10 mouse cellular contexts compared by ENCODE assay signal in genomic region chr5:134421061-134421460, GRCm38 (mm10). TPM values are rescaled to one million over a fixed set of nuclear protein-coding genes. Genes with fewer than 3 reads are reported as not detected.
DNase-seq lines count a peak whose midpoint lies in the region; ATAC-seq lines count a peak whose summit lies in the region.
"Had no signal": no experiment of that assay in that cellular context is flagged by ENCODE, and none has a peak within 500 bp of the region (broad histone marks: within the 10 kb centered on the region; RNA-seq: fewer than 3 reads in every experiment).

No protein-coding gene starts in this region.

- 60% methylated on average over 9 of the region's 9 CpGs for WGBS in hindbrain, embryonic 16.5 days
- 68% methylated on average over 9 of the region's 9 CpGs for WGBS in hindbrain, embryonic 11.5 days
- 72% methylated on average over 9 of the region's 9 CpGs for WGBS in limb, embryonic 10.5 days

- DNase-seq in hindbrain, embryonic 11.5 days (ENCODE audit: low spot score): no peak
- DNase-seq in brain, adult 2 months (ENCODE audit: low read depth, low spot score): peak; percentile 78
- peak; percentile 60 to 69 for DNase-seq in gastrocnemius, postnatal 36 days
- DNase-seq in limb, embryonic 10.5 days (ENCODE audit: low spot score): no peak
- no peak for DNase-seq in layer of hippocampus, adult 18-20 months (ENCODE audit: low spot score in 2 of 2)
- DNase-seq in layer of hippocampus, postnatal 36 days: no peak
- DNase-seq in spleen, adult 12 weeks (ENCODE audit: low spot score): no peak

- peaks cover 3% of the 10 kb centered on the region; the same call in 1 of the 2 replicates for H3K4me1 ChIP-seq in hindbrain, embryonic 16.5 days (ENCODE audit: control insufficient read depth, insufficient read depth, low read depth, low read length)
- H3K4me1 ChIP-seq in hindbrain, embryonic 11.5 days (replicated peaks; ENCODE audit: control insufficient read depth, insufficient read depth, low read length): no peaks in the 10 kb centered on the region
- peaks cover 13% of the 10 kb centered on the region for H3K4me1 ChIP-seq in limb, embryonic 10.5 days

- H3K4me3 ChIP-seq in hindbrain, embryonic 16.5 days (ENCODE audit: low read length): no peak overlapping the region
- no peak overlapping the region for H3K4me3 ChIP-seq in hindbrain, embryonic 11.5 days (ENCODE audit: low read depth, low read length)
- no peak overlapping the region for H3K4me3 ChIP-seq in limb, embryonic 10.5 days
- H3K4me3 ChIP-seq: embryonic facial prominence, embryonic 15.5 days; lung, embryonic 15.5 days had no signal

- peak overlapping the region; percentile 25; the same call in 1 of the 2 replicates for H3K27ac ChIP-seq in hindbrain, embryonic 16.5 days (ENCODE audit: low read depth, low read length)
- H3K27ac ChIP-seq in hindbrain, embryonic 11.5 days (ENCODE audit: low read depth, low read length): no peak overlapping the region
- peak overlapping the region; percentile 51; the same call in 1 of the 2 replicates for H3K27ac ChIP-seq in limb, embryonic 10.5 days
- H3K27ac ChIP-seq: embryonic facial prominence, embryonic 15.5 days; lung, embryonic 15.5 days had no signal

- ATAC-seq in hindbrain, embryonic 16.5 days: peak; percentile 41
- ATAC-seq in hindbrain, embryonic 11.5 days (ENCODE audit: low FRiP score): no peak

- no peaks in the 10 kb centered on the region for H3K9me3 ChIP-seq in hindbrain, embryonic 16.5 days (ENCODE audit: control insufficient read depth, low read length)
- H3K9me3 ChIP-seq in hindbrain, embryonic 11.5 days (ENCODE audit: control insufficient read depth, low read length): no peaks in the 10 kb centered on the region
- H3K9me3 ChIP-seq in limb, embryonic 10.5 days (replicated peaks): no peaks in the 10 kb centered on the region
- H3K9me3 ChIP-seq: embryonic facial prominence, embryonic 15.5 days; lung, embryonic 15.5 days had no signal

- no peaks in the 10 kb centered on the region for H3K27me3 ChIP-seq in hindbrain, embryonic 16.5 days (replicated peaks; ENCODE audit: control insufficient read depth, insufficient read depth, low read length)
- no peaks in the 10 kb centered on the region for H3K27me3 ChIP-seq in hindbrain, embryonic 11.5 days (ENCODE audit: control insufficient read depth, insufficient read depth, low read length)
- H3K27me3 ChIP-seq in limb, embryonic 10.5 days (ENCODE audit: low read depth, poor library complexity, severe bottlenecking): no peaks in the 10 kb centered on the region
- H3K27me3 ChIP-seq: embryonic facial prominence, embryonic 15.5 days; lung, embryonic 15.5 days had no signal

- intact Hi-C loops in gastrocnemius, postnatal 36 days (cut with DNase I): no loop called here

- no peak overlapping the region for H3K9ac ChIP-seq in hindbrain, embryonic 16.5 days (ENCODE audit: low read depth, low read length)
- no peak overlapping the region for H3K9ac ChIP-seq in hindbrain, embryonic 11.5 days (ENCODE audit: low read depth, low read length)
- H3K9ac ChIP-seq: embryonic facial prominence, embryonic 15.5 days; lung, embryonic 15.5 days had no signal

- H3K4me2 ChIP-seq in hindbrain, embryonic 16.5 days (ENCODE audit: low read length): no peak overlapping the region
- H3K4me2 ChIP-seq in hindbrain, embryonic 11.5 days (replicated peaks; ENCODE audit: low read depth, low read length): no peak overlapping the region
- H3K4me2 ChIP-seq: embryonic facial prominence, embryonic 15.5 days; lung, embryonic 15.5 days had no signal

- H3K36me3 ChIP-seq in hindbrain, embryonic 16.5 days (ENCODE audit: control insufficient read depth, insufficient read depth, low read length): peaks cover 4% of the 10 kb centered on the region
- no peaks in the 10 kb centered on the region for H3K36me3 ChIP-seq in hindbrain, embryonic 11.5 days (ENCODE audit: control insufficient read depth, insufficient read depth, low read length)
- H3K36me3 ChIP-seq in limb, embryonic 10.5 days: peaks cover 79% of the 10 kb centered on the region

RNA-seq across cellular contexts. Expression of gene Gtf2ird1, which starts 35.5 kb away (rescaled TPM):
- polyA plus RNA-seq in hindbrain, embryonic 16.5 days (2015; fragmentation: Nextera tagmentation; extraction: Ambion mirVana): 49.3 and 67.3 TPM in 2 replicates
- 65.3 and 69.3 TPM in 2 replicates for polyA plus RNA-seq in hindbrain, embryonic 11.5 days (2014; fragmentation: Nextera tagmentation; extraction: Ambion mirVana)
- total RNA-seq in gastrocnemius, postnatal 36 days (2021): 1 to 10 TPM; 8.2 to 9.2 TPM
- polyA plus RNA-seq in limb, embryonic 10.5 days (2016; fragmentation: Nextera tagmentation; extraction: Ambion mirVana): 131 and 153 TPM in 2 replicates
- total RNA-seq in layer of hippocampus, adult 18-20 months (2021): 10 to 100 TPM; 19.8 to 27.3 TPM
- 10 to 100 TPM; 28.4 to 31.3 TPM for total RNA-seq in layer of hippocampus, postnatal 36 days (2021)

Comparison
In these comparisons a context has a peak if more than half of its experiments do, and no peak if none do; other contexts are left out.
1. DNase-seq: peak in brain, adult 2 months (single experiment) and gastrocnemius, postnatal 36 days (2 of 2); none in hindbrain, embryonic 11.5 days (single experiment), limb, embryonic 10.5 days (single experiment), layer of hippocampus, adult 18-20 months (0 of 2), layer of hippocampus, postnatal 36 days (0 of 2) and spleen, adult 12 weeks (single experiment).